Mouse (Mus musculus): Measurements from ENCODE around the gene Calhm5. TPM values are rescaled to one million over a fixed set of nuclear protein-coding genes. Genes with fewer than 3 reads are reported as not detected.

Gene Calhm5
- total RNA-seq, 2 experiments from 2014 or later, result 0.38 TPM; not detected in 1

- no peak for ATAC-seq (replicated peaks; ENCODE audit: low FRiP score, poor library complexity, severe bottlenecking)
Measured at GRCm38 (mm10) chr10:34074522-34075200, 21.7 kb downstream of the Calhm5 start.

GRCm38 (mm10) chr10:34071650-34072049 lies 24.7 kb downstream of the Calhm5 start:
- ATAC-seq (replicated peaks; ENCODE audit: low FRiP score, poor library complexity, severe bottlenecking), result no peak

DNA sequence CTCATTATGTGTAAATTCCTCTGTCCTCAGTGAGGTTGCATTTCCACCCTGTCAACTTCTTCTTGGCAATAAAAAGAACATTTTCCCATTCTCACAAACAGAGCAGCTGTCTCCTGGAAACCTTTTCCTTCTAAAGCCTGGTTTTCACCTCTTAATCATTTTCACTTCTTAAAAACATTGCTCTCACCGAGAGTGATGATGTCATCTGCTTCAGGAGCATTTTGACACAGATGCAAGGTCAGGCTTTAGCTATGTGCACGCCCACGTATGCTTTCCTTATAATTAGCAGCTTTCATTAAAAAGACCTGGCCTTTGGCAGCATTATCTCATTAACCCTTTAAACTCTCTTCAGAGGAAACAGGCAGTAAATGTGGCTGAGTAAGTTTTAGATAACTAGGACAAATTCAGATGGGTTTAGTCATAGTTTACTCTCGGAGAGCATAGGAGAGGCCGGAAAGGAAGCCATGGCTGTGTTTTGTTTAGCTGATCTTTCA lies 25.3 kb downstream of the Calhm5 start:
- no peak for ATAC-seq (replicated peaks; ENCODE audit: low FRiP score, poor library complexity, severe bottlenecking)

- no peak for ATAC-seq (replicated peaks; ENCODE audit: low FRiP score, poor library complexity, severe bottlenecking)
Measured at GRCm38 (mm10) chr10:34069606-34070005, 26.7 kb downstream of the Calhm5 start.

DNA sequence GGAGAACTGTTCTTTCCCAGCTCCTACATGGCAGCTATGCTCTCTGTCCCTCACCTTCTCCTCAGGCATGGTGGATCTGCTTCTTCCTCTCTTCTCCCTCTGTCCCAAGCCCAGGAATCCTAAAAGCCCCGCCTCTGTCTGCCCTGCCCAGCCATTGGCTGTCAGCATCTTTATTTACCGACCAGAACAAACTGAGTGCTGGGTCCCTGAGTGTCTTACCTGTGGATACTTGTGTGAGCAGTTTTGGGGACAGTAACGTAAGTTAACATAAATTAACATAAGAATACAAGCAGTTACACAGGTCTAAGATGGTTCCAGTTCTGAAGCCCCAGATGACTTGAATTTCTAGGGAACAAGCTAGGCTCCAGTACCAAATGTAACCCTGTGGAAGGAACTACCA lies 29.7 kb downstream of the Calhm5 start:
- no peak for ATAC-seq (replicated peaks; ENCODE audit: low FRiP score, poor library complexity, severe bottlenecking)

- no peak for ATAC-seq (replicated peaks; ENCODE audit: low FRiP score, poor library complexity, severe bottlenecking)
Measured at GRCm38 (mm10) chr10:34053987-34054386, 42.3 kb downstream of the Calhm5 start.

DNA sequence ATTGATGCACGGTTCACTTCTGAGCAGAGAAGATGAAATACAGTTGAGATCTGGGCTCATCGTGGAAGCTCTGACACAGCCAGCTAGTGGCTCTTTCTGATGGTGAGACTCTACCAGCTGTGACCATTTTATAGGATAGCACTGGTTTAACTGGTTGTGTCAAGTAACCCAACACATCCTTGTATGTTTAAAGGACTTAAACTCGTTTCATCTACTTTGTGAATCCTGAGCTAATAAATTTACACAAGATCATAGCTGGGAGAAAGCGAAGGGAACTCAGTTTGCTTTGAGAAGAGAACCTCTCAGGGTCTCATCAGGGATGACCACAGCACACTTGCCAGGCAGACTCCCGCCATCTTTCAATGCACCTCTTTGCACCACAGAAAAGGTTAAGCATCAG lies 52.1 kb downstream of the Calhm5 start, which contains the start of gene Calhm4:
Calhm4 (minus strand) TSS at position 101 of the 400 bp plus-strand sequence.
- no peak for ATAC-seq (replicated peaks; ENCODE audit: low FRiP score, poor library complexity, severe bottlenecking)

Other genes with a start within 250 kb of the Calhm5 start
- gene Sult3a1, start 238.8 kb downstream of the Calhm5 start, total RNA-seq (2015; ENCODE audit: low replicate concordance), result not detected in 2 replicates
- gene Sult3a1, start 238.8 kb downstream of the Calhm5 start, total RNA-seq (2017; ENCODE audit: low replicate concordance), result not detected in 2 replicates
- not detected in 2 replicates for gene Rsph4a, start 191.4 kb downstream of the Calhm5 start, total RNA-seq (2015; ENCODE audit: low replicate concordance)
- not detected in 2 replicates for gene Rsph4a, start 191.4 kb downstream of the Calhm5 start, total RNA-seq (2017; ENCODE audit: low replicate concordance)
- 38.9 and 73.4 TPM in 2 replicates for gene Zup1, start 145.2 kb downstream of the Calhm5 start, total RNA-seq (2015; ENCODE audit: low replicate concordance)
- gene Zup1, start 145.2 kb downstream of the Calhm5 start, total RNA-seq (2017; ENCODE audit: low replicate concordance), result 43.5 and 53.0 TPM in 2 replicates
- 20.6 and 39.1 TPM in 2 replicates for gene Rwdd1, start 76.9 kb downstream of the Calhm5 start, total RNA-seq (2015; ENCODE audit: low replicate concordance)
- gene Rwdd1, start 76.9 kb downstream of the Calhm5 start, total RNA-seq (2017; ENCODE audit: low replicate concordance), result 5.3 and 51.0 TPM in 2 replicates
- gene Trappc3l, start 58.9 kb downstream of the Calhm5 start, total RNA-seq (2015; ENCODE audit: low replicate concordance), result not detected in 2 replicates
- gene Trappc3l, start 58.9 kb downstream of the Calhm5 start, total RNA-seq (2017; ENCODE audit: low replicate concordance), result not detected in 2 replicates
- gene Calhm4, start 52.2 kb downstream of the Calhm5 start, total RNA-seq (2015; ENCODE audit: low replicate concordance), result not detected in 2 replicates
- gene Calhm4, start 52.2 kb downstream of the Calhm5 start, total RNA-seq (2017; ENCODE audit: low replicate concordance), result not detected in 2 replicates
- gene Calhm6, start 31.5 kb upstream of the Calhm5 start, total RNA-seq (2015; ENCODE audit: low replicate concordance), result not detected in 2 replicates
- gene Calhm6, start 31.5 kb upstream of the Calhm5 start, total RNA-seq (2017; ENCODE audit: low replicate concordance), result 0.84 and 0.85 TPM in 2 replicates
- gene Dse, start 111.2 kb upstream of the Calhm5 start, total RNA-seq (2015; ENCODE audit: low replicate concordance), result 2.5 and 2.7 TPM in 2 replicates
- 2.2 and 6.4 TPM in 2 replicates for gene Dse, start 111.2 kb upstream of the Calhm5 start, total RNA-seq (2017; ENCODE audit: low replicate concordance)
- gene Tspyl1, start 185.7 kb upstream of the Calhm5 start, total RNA-seq (2015; ENCODE audit: low replicate concordance), result 40.3 and 45.2 TPM in 2 replicates
- 46.2 and 46.8 TPM in 2 replicates for gene Tspyl1, start 185.7 kb upstream of the Calhm5 start, total RNA-seq (2017; ENCODE audit: low replicate concordance)
- gene Tspyl4, start 200.9 kb upstream of the Calhm5 start, total RNA-seq (2015; ENCODE audit: low replicate concordance), result 4.2 TPM in 1 of 2 replicates, not detected in the other
- 1.1 and 1.5 TPM in 2 replicates for gene Tspyl4, start 200.9 kb upstream of the Calhm5 start, total RNA-seq (2017; ENCODE audit: low replicate concordance)